Mouse (Mus musculus) testis, postnatal 14 days (tissue): ENCODE results near the gene Rad51ap1.

Experiments
- DNase-seq: peaks from one replicate; pipeline ENCODE4 v3.0.0; 2021; ENCODE audit warnings: low spot score

The Rad51ap1 gene

DNA sequence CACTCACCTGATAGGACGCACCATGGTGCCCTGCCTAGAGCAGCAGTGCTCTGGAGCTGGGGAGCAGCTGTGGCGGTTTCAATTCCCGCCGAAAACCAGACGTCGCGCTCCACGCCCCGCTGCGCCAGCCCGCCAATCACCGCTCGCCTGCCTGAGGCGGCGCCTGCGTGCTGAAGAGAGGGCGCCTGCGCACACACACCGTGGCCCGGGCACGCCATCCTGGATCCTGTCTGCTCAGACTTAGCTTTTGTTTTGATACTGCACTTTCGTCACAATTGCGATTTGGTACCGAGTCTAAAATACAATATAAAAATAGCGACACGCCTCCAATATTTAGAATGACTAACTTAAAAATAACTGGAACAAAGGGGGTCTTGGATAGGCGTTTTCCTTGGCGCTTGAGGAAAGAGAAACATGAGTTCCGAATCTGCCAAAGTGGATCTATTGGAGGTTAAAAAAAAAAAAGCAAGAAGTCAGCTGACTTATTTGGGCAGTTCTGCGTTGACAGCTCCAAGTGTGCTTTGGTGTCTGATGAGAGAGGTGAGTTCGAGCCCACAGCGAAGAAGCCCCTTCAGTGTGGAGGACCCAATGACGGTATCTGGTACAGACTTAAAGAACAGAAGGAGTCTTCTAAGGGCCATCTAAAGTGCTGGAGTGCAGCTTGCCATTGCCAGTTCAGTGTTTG is at the start of gene Rad51ap1, which contains the start of gene D6Wsu163e:
Gene Rad51ap1 (minus strand): TSS at position 101 of the 685 bp plus-strand sequence.
Gene D6Wsu163e (plus strand): TSS at position 476 of the 685 bp plus-strand sequence.
- peak; percentile 96 for DNase-seq

DNA sequence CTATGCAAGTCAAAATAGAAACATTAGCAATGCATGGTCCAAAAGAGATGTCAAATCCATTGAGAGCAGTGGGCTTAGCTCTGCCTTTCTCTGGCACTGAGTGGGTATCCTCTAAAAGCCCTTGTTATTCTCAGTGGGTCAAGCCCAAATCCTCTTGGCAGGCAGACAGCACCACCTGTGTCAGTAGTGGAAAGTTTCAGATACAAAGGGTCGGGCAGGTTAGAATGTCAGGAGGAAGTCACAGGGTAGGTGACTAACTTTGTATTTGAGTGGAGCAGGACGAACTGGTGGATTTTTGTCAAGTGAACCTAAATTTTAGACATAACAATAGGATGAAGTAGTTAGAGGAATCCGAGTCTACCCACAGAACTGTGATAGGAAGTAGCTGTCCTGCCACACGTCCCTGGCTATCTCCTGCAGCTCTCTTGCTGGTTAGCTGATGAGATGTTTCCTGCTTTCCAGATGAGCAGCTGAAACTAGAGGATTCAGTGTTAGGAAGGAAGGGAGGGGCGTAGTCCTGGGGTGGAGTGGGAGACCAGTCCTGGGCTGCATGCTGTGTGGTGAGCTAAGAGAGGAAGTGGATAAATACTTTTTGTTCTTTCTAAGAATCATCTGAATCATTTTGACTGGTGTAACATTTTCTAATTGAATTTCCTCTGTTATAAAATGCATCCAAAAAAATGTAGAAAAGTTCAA is 42.3 kb upstream of the Rad51ap1 start:
- no peak for DNase-seq

DNA sequence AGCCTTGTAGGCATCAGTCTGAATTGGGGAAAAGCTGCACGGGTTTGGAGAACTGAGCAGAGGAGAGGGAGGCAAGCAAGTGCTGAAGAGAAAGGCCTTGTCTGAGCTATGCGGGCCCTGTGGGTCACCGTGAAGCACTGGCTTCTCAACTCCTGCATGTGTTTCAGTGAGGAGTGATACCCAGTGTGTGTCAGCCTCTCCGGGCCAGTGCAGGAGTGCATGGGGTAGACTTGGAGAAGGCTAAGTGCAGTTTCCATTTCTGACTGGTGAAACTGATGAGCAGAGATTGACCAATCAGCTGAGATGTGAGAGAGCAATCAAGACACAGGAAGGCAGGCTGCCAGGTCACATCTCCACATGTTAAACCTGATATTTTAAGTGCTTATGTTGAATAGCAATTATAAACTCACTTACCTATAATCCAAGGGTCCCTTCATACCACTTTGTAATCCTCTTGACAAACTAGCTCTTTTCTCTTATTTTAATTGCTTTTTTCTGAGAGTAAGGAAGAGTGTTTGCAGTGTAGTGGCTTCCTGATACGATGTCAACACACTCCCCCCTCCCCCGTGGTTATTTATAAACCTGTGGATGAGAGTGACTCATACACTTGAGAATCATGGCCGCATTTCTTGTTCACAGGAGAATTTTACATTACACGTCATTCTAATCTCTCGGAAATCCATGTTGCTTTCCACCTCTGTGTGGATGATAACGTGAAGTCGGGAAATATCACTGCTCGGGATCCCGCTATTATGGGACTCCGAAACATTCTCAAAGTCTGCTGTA is 27.0 kb upstream of the Rad51ap1 start:
- DNase-seq, result no peak

DNA sequence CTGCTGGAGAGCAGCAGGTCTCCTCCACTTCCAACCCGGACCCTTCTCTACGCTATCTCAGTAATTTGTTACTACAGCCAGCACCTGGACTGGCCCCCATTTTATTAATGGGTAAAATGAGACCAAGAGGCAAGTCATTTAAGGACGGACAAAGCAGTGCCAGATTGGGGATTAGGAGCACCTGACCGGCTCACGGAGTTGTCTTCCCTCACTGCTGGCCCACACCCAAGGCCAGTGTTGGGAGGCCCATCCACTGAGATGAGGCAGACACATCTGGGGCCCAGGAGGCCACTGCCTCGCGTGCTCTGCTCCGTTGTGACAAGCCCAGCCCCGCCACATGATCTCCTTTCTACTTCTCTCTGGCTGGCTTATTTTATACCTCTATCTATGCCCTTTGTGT is 24.0 kb upstream of the Rad51ap1 start:
- no peak for DNase-seq

DNA sequence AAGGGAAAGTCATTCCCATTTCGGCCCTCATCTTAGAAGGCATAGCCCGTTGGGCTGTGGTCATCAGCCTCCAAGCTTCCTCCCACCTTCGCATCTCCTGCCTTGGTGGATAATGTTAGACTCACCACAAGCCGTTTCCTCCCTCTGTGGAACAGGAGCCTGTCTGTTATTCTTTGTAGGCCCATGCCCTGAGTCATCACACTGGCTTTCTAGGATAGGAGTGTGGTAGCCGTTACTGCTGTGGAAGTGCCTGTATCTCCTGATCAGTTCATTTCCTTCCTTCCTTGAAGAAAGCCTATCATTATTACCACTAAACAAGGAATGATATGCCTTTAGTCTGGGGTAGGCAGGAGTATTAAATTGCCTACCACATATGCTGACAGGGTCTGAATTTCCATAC is 23.3 kb upstream of the Rad51ap1 start:
- DNase-seq, result no peak

DNA sequence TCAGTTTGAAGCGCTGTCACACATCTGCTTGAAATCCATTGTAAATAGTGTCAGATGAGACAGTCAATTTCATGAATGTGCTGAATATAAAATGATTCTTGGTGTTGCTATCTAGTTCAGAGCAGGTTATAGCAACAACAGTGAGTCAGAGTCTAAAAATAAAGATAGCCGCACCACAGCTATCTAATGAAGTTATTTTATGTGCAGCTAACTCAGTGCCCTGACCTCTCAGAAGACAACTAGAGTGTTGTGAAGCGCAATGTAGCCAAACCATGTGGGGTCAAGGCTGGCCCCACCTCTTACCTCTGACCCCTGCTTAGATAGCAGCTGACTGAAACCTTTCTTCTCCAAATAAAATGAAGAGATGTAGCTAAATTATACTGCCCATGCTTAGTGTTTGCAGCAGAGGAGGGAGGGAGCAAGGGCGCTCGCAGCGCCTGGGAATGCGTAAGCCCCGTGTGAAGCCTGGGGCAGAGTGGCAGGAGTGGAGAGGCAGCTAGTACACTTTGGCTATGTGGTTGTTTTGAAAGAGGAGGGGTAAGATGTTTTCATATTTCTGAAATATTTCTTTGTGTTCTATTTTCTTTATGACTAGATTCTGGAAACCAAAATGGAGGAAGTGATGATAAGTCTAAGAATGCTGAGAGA is 22.1 kb upstream of the Rad51ap1 start:
- DNase-seq, result no peak

DNA sequence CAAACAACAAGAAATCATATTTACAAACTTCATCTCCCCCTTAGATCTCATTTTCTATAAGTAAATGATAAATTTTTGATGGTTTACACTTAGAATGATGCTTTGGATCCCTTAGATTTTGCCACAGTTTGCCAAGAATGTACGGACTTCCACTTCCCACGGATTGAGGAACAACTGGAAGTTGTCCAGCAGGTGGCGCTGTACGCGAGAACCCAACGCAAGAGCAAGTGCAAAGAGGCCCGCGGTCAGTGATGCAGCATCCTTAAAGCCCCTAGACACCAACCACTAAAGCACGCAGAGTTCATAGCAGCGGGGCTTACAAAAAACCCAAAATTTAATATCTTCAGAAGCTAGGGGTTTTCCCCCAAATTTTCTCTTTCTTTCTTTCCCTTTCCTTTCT is 16.3 kb upstream of the Rad51ap1 start:
- peak; percentile 61 for DNase-seq

DNA sequence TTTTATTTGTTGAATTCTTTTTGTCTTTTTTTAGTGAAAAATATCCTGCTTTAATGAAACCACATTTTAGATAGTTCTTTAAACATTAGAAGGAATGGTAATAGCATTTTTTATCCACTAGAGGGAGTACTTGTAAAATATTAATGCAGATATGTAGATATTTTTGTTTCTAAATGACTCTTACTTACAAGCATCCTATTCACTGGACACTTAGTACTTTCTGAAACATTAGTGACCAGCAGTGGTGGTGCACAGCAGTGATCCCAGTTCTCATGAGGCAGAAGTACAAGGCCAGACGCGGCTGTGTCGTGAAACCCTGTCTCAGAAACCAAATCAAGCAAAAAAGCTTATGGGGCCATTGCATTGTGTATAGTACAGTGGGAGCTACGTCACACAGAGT is 8.9 kb upstream of the Rad51ap1 start:
- DNase-seq, result no peak

DNA sequence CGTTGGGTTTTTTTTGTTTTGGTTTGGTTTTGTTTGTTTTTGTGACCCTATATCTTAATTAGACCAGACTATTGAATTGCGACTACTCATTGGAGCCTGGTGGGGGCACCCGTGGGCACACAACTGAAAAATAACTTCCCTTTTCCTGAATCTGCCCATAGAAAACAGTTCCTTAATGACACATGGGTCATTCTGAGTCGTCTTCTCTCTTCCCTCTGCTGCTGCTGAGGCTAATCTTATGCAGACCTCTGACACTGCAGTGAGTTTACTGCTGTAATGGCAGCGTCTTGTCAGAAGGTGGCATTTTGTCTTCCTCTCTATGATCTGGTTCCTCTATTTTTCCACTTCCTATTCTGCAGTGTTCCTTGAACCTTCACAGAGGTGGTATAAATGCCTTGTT is 1.1 kb upstream of the Rad51ap1 start:
- DNase-seq, result no peak

DNA sequence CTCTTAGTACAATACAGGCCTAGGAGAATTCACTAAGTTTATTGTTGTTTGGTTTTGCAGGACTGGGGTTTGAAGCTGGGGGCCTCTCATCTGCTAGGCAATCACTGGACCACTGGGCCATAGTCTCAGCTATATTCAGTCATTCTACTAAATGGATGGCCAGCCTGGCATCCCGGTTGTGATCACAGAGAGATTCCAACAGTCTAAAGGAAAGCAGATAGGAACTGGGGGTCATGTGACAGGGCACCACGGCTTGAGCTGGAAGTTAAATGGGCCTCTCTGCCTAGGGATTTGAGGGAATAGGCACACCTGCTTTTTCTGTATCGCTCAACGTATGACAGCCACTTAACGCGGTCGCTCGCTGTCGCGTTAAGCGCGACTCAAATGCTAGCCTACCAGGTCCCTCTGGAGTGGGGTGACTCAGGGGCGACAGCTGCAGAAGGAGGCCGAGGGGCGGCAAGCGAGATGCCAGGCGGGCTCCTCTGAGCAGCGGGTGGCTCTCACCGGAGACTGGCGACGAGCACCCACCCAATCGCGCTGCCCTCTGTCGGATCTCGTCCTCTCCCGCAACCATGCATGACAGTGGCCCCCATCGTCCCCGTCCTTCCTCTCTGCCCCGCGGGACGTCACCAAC is 417 bp downstream of the Rad51ap1 start:
- DNase-seq, result no peak

DNA sequence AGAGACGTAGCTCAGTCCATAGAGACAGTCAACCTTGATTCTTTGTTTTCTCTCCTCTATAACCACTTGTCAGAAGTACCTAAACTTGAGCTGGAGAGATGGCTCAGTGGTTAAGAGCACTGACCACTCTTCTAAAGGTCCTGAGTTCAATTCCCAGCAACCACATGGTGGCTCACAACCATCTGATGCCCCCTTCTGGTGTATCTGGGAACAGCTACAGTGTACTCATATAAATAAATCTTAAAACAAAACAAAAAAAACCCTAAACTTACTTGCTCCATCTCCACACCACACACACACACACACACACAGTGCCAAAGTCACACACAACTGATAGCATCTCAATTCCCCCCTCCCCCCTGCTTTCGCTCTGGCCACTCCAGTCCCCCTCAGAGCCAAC is 1.3 kb downstream of the Rad51ap1 start:
- no peak for DNase-seq

DNA sequence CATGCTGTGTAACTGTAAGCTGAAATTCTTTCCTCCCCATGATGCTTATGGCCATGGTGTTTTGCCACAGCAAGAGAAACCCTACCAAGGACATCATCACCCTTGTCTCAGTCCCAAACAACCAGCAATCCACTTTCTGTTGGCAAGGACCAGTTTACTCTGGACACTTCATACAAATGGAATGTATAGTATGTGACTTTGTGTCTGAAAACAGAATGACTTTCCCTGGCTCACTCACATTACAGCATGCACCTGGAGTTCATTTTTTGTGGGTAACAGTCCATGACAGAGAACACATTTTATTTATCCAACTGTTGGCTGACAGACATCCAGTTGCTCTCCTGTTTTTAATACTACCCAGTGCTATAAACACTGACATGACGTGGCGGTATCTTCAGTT is 6.5 kb downstream of the Rad51ap1 start:
- no peak for DNase-seq

DNA sequence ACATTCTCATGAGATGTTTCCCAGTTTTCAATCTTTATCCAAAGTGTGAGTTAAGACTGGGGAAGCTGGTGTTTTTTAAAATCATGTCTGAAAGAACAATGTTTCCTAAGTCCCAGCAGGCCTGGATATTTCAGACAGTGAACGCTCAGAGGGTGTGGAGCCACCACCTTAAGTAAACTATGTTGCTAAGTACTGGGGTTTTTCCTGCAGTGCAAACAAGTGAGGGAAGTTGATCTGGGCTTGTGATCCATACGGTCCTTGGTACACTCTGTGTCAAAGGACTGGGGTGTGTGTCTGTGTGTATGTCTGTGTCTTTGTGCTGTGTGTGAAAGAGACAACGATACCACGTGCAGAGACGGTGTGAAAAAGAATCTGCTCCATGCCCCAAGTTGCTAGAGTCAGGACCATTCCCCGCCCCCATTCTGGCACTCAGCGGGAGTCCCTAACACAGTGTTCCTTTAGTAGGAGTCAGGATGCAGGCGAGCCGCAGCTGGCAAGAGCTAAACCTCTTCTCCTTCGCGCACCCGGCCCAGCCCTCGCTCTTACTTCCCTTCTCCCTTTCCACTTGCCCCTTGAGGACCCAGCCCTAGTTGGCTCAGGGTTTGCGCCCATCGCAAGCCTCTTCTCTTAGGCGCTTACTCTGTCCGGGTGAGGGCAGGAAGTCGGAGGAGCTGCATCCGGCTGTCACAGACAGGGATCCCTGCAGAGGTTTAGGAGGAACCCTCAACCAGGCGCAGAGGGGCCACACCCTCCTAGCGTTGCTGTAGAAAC is 18.1 kb downstream of the Rad51ap1 start, which contains the start of gene Dyrk4:
Gene Dyrk4 (minus strand): TSS at position 729 of the 771 bp plus-strand sequence.
- DNase-seq, result peak; percentile 37

DNA sequence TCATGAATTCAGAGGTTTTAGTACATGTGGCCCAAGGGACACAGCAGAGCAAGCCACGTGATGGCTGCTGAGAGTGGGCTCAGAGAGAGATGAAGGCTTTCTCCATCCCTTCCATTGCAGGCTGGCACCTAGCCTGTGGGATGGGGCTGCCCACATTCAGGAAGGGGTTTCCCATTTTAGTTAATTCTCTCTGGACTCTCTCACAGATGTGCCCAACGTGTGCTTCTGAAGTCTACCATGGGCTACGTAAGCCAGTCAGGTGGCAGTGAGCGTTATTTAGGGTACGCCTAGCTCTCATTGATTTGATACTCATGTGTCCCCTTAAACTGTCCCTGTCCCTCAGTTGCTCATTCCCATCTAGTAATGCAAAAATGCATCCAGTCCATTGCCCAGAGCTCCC is 24.5 kb downstream of the Rad51ap1 start:
- no peak for DNase-seq

DNA sequence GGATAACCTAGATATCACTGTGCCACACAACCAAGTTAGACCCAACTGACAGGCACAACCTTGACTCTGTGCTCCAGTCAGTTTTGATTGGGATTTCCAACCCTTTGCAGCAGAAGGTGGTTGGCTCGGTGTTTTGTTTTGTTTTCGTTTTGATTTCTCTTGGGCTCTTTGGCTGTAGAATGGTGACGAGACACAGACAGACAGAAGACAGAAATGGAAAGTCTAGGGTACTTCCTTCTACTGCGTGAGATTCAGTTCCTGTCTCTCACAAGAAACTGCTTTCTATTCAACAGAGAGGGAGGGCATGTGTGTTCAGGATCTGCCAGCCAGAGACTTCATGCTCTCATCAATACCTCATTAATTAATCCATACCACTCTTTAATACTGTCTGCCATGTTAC is 28.7 kb downstream of the Rad51ap1 start:
- no peak for DNase-seq

DNA sequence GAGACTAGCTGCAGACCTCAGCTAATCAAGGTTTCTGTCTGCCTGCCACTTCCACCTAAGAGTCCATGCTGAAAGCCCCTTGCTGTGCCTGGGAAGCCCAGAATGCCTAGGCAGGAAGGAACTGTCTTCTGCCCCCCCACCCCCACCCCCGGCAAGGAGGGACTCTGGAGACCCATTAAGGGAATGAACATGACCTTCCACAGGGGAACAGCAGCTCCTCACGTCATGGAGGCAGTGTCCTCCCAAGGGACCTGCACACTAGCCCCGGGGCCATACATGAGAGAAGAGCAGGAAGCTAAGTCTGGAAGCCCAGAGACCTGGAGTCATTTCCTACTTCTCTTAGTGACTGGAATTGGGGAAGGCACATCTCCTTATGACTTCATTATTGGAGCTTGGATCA is 31.5 kb downstream of the Rad51ap1 start:
- no peak for DNase-seq

DNA sequence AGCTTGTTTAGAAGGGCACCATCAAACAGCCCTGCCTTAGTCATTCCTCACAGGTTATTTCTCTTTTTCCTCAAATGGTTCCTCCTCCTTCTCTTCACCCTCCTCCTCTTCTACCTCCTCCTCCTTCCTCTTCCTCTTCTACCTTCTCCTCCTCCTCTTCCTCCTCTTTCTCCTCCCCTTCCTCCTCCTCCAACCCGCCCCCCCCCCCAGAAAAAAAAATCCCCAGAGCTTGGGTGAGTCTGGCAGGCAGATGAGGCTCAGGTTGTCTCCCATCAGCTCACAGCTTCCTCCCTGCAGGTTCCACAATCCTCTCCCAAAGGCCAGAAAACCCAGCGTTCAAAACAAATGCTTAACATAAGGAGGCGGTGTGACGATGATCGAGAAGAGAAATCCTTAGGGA is 32.0 kb downstream of the Rad51ap1 start:
- DNase-seq, result no peak

DNA sequence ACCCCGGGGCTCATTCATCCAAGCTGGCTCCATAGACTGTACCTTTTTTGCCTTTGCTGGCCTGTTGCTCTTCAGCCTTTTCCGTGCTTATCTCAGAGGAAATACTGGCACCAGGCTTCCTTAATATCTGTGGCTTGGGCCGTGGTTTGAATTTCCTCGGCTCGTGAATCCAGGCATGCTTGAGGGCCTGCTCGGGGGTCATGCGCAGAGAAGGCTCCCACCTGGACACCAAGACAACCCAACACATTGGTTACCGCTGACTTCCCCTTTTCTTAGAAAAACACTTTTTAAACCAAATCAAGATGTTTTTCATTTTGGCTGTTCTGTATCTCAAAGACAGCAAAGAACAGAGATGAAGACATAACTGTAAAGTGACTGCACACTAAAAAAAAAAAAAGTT is 62.3 kb downstream of the Rad51ap1 start:
- no peak for DNase-seq
